Mouse (Mus musculus) liver, postnatal 0 days (tissue): ENCODE results near the gene Dgcr2. TPM values are rescaled to one million over a fixed set of nuclear protein-coding genes. Genes with fewer than 3 reads are reported as not detected.
A peak's percentile ranks its signal among the peaks of the same experiment; 100 is the strongest.

Experiments
- ATAC-seq: fragments of 200-750 bp; cut with Nextera tagmentation; 2 replicates; pipeline ENCODE4 v1.8.0; 2017; ENCODE audit warnings: mild to moderate bottlenecking, moderate library complexity
- DNase-seq: peaks from one replicate; pipeline ENCODE4 v3.0.0-alpha.2; 2016
- H3K27ac ChIP-seq: fragments of 300-500 bp; sonication (generic); 2 replicates; pipeline ENCODE4 v1.5.1; 2014; ENCODE audit warnings: antibody characterized with exemption, moderate library complexity, mild to moderate bottlenecking, low read depth
- H3K27me3 ChIP-seq: fragments of 300-500 bp; sonication (generic); 2 replicates; pipeline ENCODE4 v1.6.1; 2014; ENCODE audit warnings: low read length, control low read depth, mixed read lengths; ENCODE audit not compliant: insufficient read depth
- H3K36me3 ChIP-seq: fragments of 300-500 bp; sonication (generic); replicated peaks from 2 replicates; pipeline ENCODE4 v1.6.1; 2014; ENCODE audit warnings: mild to moderate bottlenecking, control low read depth, low read length, moderate library complexity, mixed read lengths; ENCODE audit not compliant: insufficient read depth
- H3K4me1 ChIP-seq: fragments of 300-500 bp; sonication (generic); 2 replicates; pipeline ENCODE4 v1.6.1; 2014; ENCODE audit warnings: antibody characterized with exemption, mild to moderate bottlenecking, control low read depth; ENCODE audit not compliant: insufficient read depth
- H3K4me2 ChIP-seq: fragments of 300-500 bp; sonication (generic); 2 replicates; pipeline ENCODE4 v1.6.1; 2014; ENCODE audit warnings: low read depth, mild to moderate bottlenecking, low read length, moderate library complexity, mixed read lengths
- H3K4me3 ChIP-seq: fragments of 300-500 bp; sonication (generic); 2 replicates; pipeline ENCODE4 v1.5.1; 2014; ENCODE audit warnings: low read depth, low read length
- H3K9ac ChIP-seq: fragments of 300-500 bp; sonication (generic); replicated peaks from 2 replicates; pipeline ENCODE4 v1.6.1; 2014; ENCODE audit warnings: mild to moderate bottlenecking, moderate library complexity
- H3K9me3 ChIP-seq: fragments of 300-500 bp; sonication (generic); 2 replicates; pipeline ENCODE4 v1.6.1; 2016; ENCODE audit warnings: mild to moderate bottlenecking, control low read depth, low read length, mixed read lengths
- CTCF ChIP-seq: sonication (generic); IDR thresholded peaks from 2 replicates; pipeline ENCODE4 v1.5.1; 2016; ENCODE audit warnings: antibody characterized with exemption, low read depth
- EP300 ChIP-seq: IDR thresholded peaks from 2 replicates; pipeline ENCODE4 v1.6.1; 2016; ENCODE audit warnings: antibody characterized with exemption, low read depth, mild to moderate bottlenecking
- WGBS: fragments of 180-500 bp; shearing (Covaris S2); extraction: QIAGEN DNeasy Blood & Tissue Kit; methylation state at CpG from one replicate; pipeline ENCODE4 v1.1.7; 2014; ENCODE audit not compliant: insufficient replicate concordance; 5-methylcytosine and 5-hydroxymethylcytosine counted together
- polyA plus RNA-seq: library from polyadenylated mRNA; unstranded; fragments of >200 nt; fragmentation: Nextera tagmentation; extraction: Ambion mirVana; gene quantifications from 2 replicates; pipeline ENCODE4 v1.2.1, GENCODE M21; 2015

Dgcr2 gene
- polyA plus RNA-seq, 1 experiment from 2014 or later = 18.0 TPM

GRCm38 (mm10) chr16:17879571-17879970 is 18.8 kb downstream of the Dgcr2 start:
- Histone ChIP-seq H3K9ac (no peak overlapping the region), H3K9me3 (no peaks in the 10 kb centered on the region), H3K4me1 (peaks cover 18% of the 10 kb centered on the region), H3K27ac (no peak overlapping the region), H3K27me3 (no peaks in the 10 kb centered on the region), H3K4me3 (no peak overlapping the region), H3K36me3 (peaks cover 4% of the 10 kb centered on the region), H3K4me2 (no peak overlapping the region)
- 89% methylated on average over 4 of the region's 4 CpGs for WGBS
- no peak for TF ChIP-seq CTCF
- TF ChIP-seq EP300 = no peak
- DNase-seq (no peak), ATAC-seq (no peak)

GRCm38 (mm10) chr16:17876096-17876495 is 22.3 kb downstream of the Dgcr2 start:
- Histone ChIP-seq H3K36me3 (peaks cover 13% of the 10 kb centered on the region), H3K27me3 (no peaks in the 10 kb centered on the region)

GRCm38 (mm10) chr16:17875174-17875573 is 23.2 kb downstream of the Dgcr2 start:
- Histone ChIP-seq H3K36me3 (peaks cover 14% of the 10 kb centered on the region), H3K27ac (no peak overlapping the region), H3K9ac (no peak overlapping the region), H3K4me3 (no peak overlapping the region), H3K4me1 (peaks cover 8% of the 10 kb centered on the region; the same call in 1 of the 2 replicates), H3K9me3 (no peaks in the 10 kb centered on the region), H3K4me2 (no peak overlapping the region), H3K27me3 (no peaks in the 10 kb centered on the region)
- WGBS = 70% methylated on average over 4 of the region's 4 CpGs
- no peak for DNase-seq
- TF ChIP-seq EP300 (no peak), CTCF (no peak)
- ATAC-seq = no peak

More at GRCm38 (mm10) chr16:17876096-17876495, 22.3 kb downstream of the Dgcr2 start:
- Histone ChIP-seq H3K27ac (no peak overlapping the region), H3K4me3 (no peak overlapping the region), H3K4me1 (peaks cover 11% of the 10 kb centered on the region; the same call in 1 of the 2 replicates), H3K9me3 (no peaks in the 10 kb centered on the region), H3K4me2 (no peak overlapping the region), H3K9ac (no peak overlapping the region)
- ATAC-seq = no peak
- no peak for TF ChIP-seq EP300
- no peak for TF ChIP-seq CTCF
- DNase-seq = no peak
- 83% methylated on average over 1 of the region's 1 CpGs for whole genome bisulfite sequencing

- no peak for DNase-seq
- H3K27ac ChIP-seq = no peak overlapping the region
- H3K27me3 ChIP-seq = no peaks in the 10 kb centered on the region
- 51% methylated on average over 4 of the region's 4 CpGs for whole genome bisulfite sequencing
- no peak overlapping the region for H3K4me3 ChIP-seq
- peaks cover 19% of the 10 kb centered on the region for H3K36me3 ChIP-seq
- no peak overlapping the region for H3K9ac ChIP-seq
- ATAC-seq = peak; percentile 19; the same call in 1 of the 2 replicates
- no peak for TF ChIP-seq EP300
- H3K9me3 ChIP-seq = no peaks in the 10 kb centered on the region
- H3K4me1 ChIP-seq = 0 out of 2 replicates have a peak, but pooled peaks cover 4% of the 10 kb centered on the region
- H3K4me2 ChIP-seq = no peak overlapping the region
Observed at GRCm38 (mm10) chr16:17872995-17873394, 25.4 kb downstream of the Dgcr2 start.

- TF ChIP-seq CTCF (no peak), EP300 (peak; percentile 35; the same call in 1 of the 2 replicates)
- ATAC-seq (no peak), DNase-seq (no peak)
- Histone ChIP-seq H3K9me3 (no peaks in the 10 kb centered on the region), H3K4me3 (no peak overlapping the region), H3K4me1 (0 out of 2 replicates have a peak, but pooled peaks cover 4% of the 10 kb centered on the region), H3K27ac (no peak overlapping the region), H3K27me3 (no peaks in the 10 kb centered on the region), H3K36me3 (peaks cover 17% of the 10 kb centered on the region), H3K9ac (no peak overlapping the region), H3K4me2 (no peak overlapping the region)
- WGBS = 56% methylated on average over 5 of the region's 5 CpGs
Observed at GRCm38 (mm10) chr16:17871248-17871647, 27.1 kb downstream of the Dgcr2 start.

- Histone ChIP-seq H3K36me3 (peaks cover 18% of the 10 kb centered on the region), H3K4me1 (peaks cover 3% of the 10 kb centered on the region; the same call in 1 of the 2 replicates), H3K27me3 (no peaks in the 10 kb centered on the region), H3K9ac (no peak overlapping the region), H3K4me2 (no peak overlapping the region), H3K4me3 (no peak overlapping the region), H3K9me3 (no peaks in the 10 kb centered on the region), H3K27ac (no peak overlapping the region)
- ATAC-seq (peak; percentile 63), DNase-seq (no peak)
- 58% methylated on average over 6 of the region's 6 CpGs for WGBS
- TF ChIP-seq EP300 (no peak), CTCF (no peak)
Observed at GRCm38 (mm10) chr16:17865770-17866169, 32.6 kb downstream of the Dgcr2 start.

- ATAC-seq = no peak
- H3K36me3 ChIP-seq = peaks cover 22% of the 10 kb centered on the region
- peaks cover 3% of the 10 kb centered on the region; the same call in 1 of the 2 replicates for H3K4me1 ChIP-seq
- no peak overlapping the region for H3K4me2 ChIP-seq
- TF ChIP-seq EP300 = no peak
- TF ChIP-seq CTCF = no peak
- no peaks in the 10 kb centered on the region for H3K9me3 ChIP-seq
- H3K9ac ChIP-seq = no peak overlapping the region
- H3K27ac ChIP-seq = no peak overlapping the region
- no peak for DNase-seq
- 35% methylated on average over 2 of the region's 2 CpGs for WGBS
- H3K4me3 ChIP-seq = no peak overlapping the region
- no peaks in the 10 kb centered on the region for H3K27me3 ChIP-seq
Observed at GRCm38 (mm10) chr16:17865293-17865692, 33.1 kb downstream of the Dgcr2 start.
